Mouse (Mus musculus) stomach, postnatal 0 days (tissue): ENCODE measurements at regions not wholly inside any gene's neighbourhood (a gene's known extent, or its start where the extent isn't known, plus 50 kb on each side); places are given as distances from the start of the nearest gene placed in this dataset.

ENCODE experiments used
- CTCF ChIP-seq: IDR thresholded peaks from 2 replicates; pipeline ENCODE4 v1.5.1; 2016; ENCODE audit warnings: antibody characterized with exemption, low read depth, mild to moderate bottlenecking, moderate library complexity
- EP300 ChIP-seq: optimal IDR thresholded peaks from 2 replicates; pipeline ENCODE3; 2016; ENCODE audit warnings: antibody characterized with exemption

GRCm38 (mm10) chr15:6071873-6072272 is 227.7 kb upstream of the Dab2 start:
- TF ChIP-seq CTCF (no peak), EP300 (no peak)
